Mouse (Mus musculus): ENCODE measurements at regions not wholly inside any gene's neighbourhood (a gene's known extent, or its start where the extent isn't known, plus 50 kb on each side); places are given as distances from the start of the nearest gene placed in this dataset.
"Not testable (repeated sequence)": the region's sequence is repeated elsewhere in the genome, so short reads cannot be mapped to it uniquely, and the experiment has no call there.

DNA sequence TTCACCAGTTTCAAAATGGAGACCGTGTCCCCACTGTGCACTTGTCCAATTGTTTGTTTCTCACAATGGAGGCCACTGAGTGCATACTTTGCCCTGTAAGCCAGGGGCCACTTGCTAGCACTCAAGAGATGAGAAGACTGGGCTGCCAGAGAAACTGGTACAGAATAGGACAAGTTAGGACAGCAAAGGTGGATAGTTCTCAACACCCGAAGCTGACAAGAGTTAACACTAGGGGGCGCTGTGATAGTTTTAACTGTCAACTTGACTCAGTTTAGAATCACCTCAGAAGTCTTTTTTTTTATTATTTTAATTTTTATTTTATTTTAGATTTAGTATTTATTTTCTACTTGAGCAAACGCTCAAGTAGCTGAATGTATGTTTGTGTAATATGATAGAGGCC lies 188.2 kb upstream of the Asap2 start:
- in situ Hi-C loops (cut with MboI, MseI) = not testable (repeated sequence)

DNA sequence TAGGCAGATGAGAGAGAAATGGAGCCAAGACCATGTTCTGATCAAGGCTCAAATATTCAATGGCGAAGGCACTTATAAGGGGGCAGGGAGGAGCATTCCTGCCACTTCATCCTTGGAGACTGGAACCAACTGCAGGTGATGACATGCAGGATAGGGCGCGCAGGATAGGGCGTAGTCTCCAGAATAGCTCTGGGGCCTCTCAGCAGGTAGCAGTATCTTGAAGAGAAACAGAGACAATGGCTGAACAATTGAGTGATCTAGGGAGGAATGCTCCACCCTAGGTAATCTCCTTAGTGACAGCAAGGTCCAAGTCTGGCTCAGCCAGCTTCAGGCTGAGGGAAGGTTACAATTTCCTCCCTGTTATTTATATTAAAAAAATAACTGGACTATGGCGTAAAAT lies 184.8 kb upstream of the Asap2 start:
- in situ Hi-C loops (cut with MboI, MseI) = not testable (repeated sequence)

DNA sequence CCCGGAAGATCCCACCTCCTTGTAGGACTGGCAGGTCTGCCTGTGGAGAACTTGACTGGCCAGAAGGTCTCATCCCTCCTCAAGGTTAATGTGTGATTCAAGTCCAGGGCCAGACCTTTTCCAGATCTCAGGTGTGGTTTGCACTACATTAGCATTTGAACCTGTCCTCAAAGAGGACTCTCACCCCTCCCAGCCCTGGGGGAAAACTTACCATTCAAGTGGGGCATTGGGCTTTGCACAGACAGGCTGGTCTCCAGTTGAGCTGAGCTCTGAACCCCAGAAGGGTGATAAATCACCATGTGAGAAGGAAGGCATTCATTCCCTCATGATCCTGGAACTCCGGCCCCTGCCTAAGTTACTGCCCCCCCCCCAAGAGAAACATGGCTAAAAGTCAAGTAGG lies 183.6 kb upstream of the Asap2 start:
- in situ Hi-C loops (cut with MboI, MseI) = no loop called here

DNA sequence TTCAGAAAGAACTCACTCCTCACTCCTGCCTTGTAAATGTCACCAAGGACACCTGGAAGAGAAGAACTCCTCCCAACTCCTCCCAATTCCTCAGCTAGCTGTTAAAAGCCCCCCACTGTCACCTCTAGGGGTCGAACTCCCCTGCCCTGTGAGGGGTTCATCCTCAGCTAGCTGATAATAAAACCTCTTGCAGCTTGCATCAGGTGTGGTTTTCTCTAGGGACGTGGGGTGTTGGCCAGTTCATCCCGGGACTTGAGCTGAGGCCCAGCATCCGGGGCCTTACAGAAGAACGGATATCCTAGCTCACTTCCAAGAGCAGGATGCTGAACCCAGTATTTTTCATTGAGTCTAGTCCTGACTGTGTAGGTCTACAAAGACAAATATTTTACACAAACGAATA lies 176.4 kb upstream of the Asap2 start:
- in situ Hi-C loops (cut with MboI, MseI) = not testable (repeated sequence)

DNA sequence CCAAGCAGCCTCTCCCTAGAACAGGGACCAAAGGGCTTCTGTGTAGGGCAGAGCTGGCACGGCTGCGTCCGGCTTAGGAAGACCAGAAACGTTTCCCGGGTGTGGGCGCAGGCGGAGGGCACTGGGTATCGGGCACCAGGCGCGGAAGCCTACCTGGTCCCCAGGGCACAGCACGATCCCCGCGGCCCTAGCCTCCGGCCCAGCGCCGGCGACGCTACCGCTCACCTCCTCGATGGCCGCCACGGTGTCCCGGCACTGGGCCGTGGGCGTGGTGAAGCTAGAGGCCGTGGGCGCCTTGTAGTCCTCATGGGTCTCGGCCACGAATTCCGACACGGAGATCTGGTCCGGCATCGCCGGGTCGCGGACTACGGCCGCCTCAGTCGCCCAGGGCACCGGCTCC lies 175.1 kb upstream of the Asap2 start:
- in situ Hi-C loops (cut with MboI, MseI) = not testable (repeated sequence)

GRCm38 (mm10) chr12:20815599-20815998 lies 174.7 kb upstream of the Asap2 start:
- in situ Hi-C loops (cut with MboI, MseI) = no loop called here

- in situ Hi-C loops (cut with MboI, MseI) = not testable (repeated sequence)
Observed at GRCm38 (mm10) chr12:20843661-20844320, 146.5 kb upstream of the Asap2 start.

- in situ Hi-C loops (cut with MboI, MseI) = not testable (repeated sequence)
Observed at GRCm38 (mm10) chr12:20844873-20845272, 145.4 kb upstream of the Asap2 start.

GRCm38 (mm10) chr12:20845297-20845696 lies 145.0 kb upstream of the Asap2 start:
- in situ Hi-C loops (cut with MboI, MseI) = no loop called here

GRCm38 (mm10) chr12:20884104-20884503 lies 106.2 kb upstream of the Asap2 start:
- in situ Hi-C loops (cut with MboI, MseI) = not testable (repeated sequence)

- in situ Hi-C loops (cut with MboI, MseI) = loop anchor here (10.0 kb wide), 1 partner anchor 454 kb away; the partner anchor contains the start of gene Adam17
Observed at GRCm38 (mm10) chr12:20920653-20921397, 69.4 kb upstream of the Asap2 start.

GRCm38 (mm10) chr12:20921398-20922023 lies 68.7 kb upstream of the Asap2 start:
- in situ Hi-C loops (cut with MboI, MseI) = loop anchor here (10.0 kb wide), 1 partner anchor 453 kb away; the partner anchor contains the start of gene Adam17

DNA sequence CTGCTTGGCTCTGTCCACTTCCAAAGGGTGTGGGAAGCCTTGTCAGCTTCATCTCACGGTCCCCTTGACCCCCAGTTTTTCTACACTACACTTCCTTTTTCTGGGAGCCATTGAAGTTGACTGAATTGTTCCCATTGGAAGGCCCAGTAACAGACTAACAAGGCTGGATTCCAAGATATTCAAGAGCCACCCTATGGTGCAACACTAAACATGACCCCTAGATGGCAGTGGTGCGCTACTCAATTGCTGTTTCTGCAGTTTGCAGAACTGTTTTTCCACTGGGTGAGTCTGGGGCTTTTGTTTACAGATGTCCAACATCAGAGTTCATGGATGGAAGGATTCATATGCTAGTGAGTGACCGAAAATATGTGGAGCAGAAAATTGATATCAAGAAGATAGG lies 61.3 kb upstream of the Asap2 start:
- in situ Hi-C loops (cut with MboI, MseI) = loop anchor here (5.0 to 10.0 kb wide), 2 partner anchors 348 to 446 kb away; partner anchors contain the start of gene Adam17

Measured in T-helper 1 cell (primary cell).